Mouse (Mus musculus): Measurements from ENCODE around the gene Susd5.

Gene Susd5

DNA sequence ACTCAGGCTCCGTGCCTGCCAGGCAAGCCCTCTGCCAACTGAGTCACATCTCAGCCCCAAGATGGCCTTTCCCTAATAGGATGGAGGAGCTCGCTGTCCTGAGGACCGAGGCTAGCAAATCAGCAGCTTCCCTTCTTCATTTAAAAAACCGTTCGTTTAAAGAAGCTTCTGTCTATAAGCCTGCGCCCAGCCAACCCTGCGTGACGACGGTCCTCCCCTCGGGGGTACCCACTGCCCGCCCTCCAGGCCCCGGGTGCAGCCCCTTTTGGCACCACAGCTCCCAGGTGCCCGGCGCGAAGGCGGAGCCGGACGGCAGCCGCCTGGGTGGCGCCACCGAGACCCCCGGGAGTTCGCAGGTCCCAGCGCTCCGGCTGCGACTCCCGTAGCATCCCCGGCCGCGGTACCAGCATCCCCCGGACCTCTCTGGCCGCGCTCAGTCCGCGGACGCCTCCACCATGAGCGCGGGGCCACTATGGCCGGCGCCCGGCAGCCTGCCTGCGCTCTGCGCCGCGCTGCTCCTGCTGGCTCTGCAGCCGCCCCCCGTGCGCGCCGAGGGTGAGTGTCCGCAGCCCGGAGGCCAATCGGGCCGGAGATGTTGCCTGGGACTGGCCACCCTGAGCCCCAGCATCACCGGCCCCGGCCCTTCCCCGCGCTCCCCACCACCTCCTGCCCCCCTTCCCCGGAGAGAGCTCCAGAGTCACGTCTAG, at the start of gene Susd5:
Gene Susd5, plus strand, starts transcription at position 51 of the 707 bp plus-strand sequence.
- DNase-seq: no peak

DNA sequence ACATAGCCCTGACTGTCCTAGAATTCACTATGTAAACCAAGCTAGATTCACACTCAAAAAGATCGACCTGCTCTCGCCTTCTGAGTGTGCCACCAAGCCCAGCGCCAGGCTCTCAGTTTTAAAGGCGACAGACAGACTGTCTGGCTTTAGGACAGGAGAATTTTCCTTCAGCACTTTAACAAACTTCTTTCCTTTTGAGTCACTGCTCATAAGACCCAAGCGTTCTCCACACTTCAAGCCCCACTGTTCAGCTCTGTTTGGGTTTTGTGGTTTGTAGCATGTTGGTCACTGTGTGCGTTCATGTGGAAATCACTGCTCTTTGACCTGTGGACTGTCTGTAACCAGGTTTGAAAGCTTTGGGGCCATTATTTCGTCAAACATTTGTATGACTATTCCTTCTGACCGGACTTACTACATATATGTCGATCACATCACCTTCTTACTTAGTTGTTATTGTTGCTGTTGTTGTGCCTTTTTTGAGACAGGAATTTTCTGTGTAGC, 49.0 kb upstream of the Susd5 start:
- peak in 1 of 2 experiments; percentile 45 for DNase-seq

DNA sequence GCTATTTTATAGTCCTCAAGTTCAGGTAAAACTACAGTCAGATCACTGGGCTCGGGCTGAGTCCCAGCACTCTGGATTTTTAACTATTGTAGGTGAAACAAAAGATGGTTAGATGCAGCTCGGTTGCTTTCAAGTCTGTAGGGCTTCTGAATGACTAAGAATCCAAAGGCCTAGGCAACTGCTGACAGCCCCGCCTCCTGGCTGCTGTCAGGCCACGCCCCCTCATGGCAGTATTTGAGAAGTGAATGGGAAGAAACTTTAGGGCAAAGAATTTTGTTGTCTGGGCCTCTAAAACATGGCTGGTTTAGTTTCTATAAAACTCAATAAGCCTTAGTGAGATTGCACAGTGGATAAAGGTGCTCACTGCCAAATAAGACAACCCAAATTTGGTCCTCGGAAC, 47.4 kb upstream of the Susd5 start:
- peak in 1 of 2 experiments; percentile 13 for DNase-seq

DNA sequence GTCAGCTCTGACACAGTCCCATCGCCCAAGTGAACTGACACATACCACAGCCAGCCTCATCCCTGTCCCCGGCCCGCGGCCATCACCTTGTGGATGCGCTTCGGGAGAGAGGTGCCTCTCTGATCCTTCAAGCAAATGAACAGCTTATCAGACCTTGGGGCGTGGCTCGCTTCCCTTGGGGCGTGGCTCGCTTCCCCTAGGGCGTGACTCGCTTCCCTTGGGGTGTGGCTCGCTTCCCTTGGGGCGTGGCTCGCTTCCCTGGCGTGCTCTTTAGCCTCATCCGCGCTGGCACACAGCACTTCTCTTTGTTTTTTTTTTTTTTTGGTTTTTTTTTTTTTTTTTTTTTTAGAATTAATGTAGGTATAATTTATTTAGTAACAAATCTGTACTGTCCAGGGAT, 45.7 kb upstream of the Susd5 start:
- no peak for DNase-seq

DNA sequence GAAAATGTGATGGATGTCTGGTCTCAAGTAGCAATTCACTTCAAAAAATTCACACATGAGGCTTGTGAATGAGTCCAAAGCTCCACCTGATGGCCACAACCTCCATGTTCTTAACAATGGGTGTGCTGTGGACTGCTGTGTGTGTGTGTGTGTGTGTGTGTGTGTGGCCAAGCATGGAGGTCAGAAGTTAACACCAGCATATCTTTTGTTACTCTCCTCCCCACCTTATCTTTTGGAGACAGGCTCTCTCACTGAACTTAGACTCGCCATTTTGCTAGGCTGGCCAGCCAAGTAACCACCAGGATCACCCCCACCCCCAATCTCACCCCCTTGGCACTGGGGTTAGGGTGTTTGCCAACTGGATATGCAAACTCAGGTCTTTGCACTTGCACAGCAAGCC, 42.9 kb upstream of the Susd5 start:
- DNase-seq: no peak

DNA sequence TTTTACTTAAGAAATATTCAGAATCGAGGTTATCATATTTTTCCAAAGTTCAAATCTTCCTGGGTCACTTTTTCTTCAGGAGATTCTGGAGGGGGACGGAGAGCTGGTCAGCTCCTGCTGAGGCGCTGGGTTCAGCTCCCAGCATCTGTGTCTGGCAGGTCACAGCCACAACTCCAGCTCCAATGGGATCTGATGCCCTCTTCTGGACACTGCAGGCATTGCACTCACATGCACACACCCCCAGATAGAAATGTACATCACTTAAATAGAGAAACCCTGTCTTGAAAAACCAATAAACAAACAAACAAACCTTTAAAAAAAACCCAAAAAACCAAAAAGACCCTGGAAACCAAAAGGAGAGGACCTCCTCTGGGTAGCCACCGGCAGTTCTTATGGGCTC, 41.2 kb upstream of the Susd5 start:
- peak in 1 of 2 experiments; percentile 22 for DNase-seq

DNA sequence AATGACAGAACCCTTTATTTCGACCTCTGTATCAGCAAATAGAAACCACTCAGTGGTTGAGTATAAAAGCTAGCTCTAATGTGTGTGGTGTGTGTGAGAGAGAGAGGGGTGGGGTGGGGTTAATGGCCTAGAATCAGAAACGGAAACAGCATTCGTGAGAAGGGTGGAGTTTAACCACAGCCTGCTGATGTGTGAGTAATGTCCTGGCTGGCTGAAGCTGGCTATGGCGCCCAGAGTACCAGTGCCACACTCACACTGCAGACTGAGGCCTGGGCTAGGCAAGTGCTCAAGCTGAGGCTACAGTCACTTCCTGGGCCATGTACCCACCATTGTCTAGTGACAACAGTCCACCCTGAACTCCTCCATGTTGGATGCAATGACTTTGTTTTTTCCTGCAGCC, 40.5 kb upstream of the Susd5 start:
- no peak for DNase-seq

DNA sequence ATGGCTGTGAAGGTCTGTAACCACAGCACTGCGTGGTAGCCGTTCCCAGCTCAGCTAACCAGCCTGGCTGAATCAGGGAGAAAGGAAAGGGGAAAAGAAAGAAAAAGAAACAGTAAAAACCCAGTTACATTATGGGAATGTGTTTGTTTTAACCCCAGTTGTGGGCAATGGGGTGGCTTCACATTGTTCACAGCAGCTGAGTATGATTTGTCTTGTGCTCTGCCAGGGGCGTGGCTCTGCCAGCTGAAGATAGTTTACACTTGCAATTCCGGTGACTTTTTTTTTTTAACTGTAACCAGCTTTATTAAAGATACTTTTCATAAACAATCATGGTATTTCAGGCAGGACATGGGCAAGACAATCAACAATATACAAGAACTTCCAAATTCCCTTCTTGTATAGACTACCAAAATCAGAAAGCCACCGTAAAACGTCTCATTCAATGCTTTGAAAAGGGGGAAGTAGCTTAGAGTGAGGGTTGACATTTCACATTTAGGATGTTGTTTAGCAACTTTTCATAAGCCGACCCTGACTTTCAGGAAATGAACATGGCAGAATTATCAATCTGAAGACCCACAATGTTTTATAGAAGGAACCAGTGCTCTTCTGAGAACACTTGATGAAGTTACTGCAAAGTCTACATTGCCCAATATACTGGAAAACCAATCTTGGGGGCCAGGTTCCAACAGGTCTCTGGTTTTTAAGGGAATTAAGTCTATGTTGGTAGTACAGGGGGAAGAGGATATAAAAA, 37.8 kb upstream of the Susd5 start:
- no peak for DNase-seq

DNA sequence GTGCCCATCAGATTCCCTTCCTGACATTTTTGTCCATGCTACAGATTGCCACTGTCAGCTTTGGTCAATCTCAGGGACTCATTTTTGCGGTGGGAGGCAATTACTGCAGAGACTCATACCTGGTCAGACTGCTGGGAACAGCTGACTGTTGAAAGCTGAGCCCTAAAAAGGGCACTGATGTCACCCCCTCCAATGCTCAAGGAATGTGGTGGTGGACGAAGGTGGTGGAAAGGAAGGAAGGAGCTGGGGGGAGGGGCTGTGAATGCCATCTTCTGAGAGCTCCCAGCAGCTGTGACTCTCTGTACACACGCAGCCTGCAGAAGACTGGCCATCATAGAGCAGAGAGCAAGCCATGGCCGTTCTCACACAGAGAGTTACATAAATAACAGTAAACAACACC, 34.8 kb upstream of the Susd5 start:
- DNase-seq: no peak

DNA sequence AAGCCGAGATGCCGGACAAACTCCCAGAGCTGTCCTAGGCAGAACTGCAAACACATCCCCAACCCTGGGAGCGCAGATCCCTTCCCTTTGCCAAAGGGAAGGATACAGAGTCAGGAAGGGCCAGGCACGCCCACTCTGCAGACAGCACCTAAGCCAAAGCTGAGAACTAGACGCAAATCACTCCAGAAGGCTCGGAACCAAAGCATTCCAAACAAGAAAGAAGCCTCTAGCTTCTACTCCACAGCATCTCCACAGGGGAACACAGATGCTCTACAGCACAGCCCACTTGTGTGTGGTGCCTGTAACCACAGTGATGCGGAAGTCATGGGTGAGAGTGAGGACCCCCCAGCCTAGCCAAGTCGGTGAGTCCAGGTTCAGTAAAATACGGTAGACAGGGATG, 31.8 kb upstream of the Susd5 start:
- no peak for DNase-seq

DNA sequence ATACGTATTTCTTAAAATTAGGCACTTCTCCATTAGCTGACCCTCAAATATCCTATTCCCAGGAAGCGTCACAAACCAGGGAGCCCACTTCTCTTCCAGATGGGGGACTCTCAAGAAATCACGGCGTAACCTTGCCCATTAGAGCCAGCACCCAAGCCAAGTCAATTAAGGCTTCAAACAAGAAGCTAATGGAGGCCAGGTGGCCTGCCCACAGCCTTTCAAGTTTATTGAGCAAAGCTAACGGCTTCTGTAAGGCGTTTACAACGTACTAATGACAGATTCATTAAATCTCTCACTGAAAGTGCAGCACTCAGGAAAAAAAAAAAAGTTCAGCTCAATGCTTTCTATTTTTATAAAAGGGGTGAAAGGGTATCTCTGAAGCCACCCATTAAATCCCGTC, 31.1 kb upstream of the Susd5 start:
- no peak for DNase-seq

DNA sequence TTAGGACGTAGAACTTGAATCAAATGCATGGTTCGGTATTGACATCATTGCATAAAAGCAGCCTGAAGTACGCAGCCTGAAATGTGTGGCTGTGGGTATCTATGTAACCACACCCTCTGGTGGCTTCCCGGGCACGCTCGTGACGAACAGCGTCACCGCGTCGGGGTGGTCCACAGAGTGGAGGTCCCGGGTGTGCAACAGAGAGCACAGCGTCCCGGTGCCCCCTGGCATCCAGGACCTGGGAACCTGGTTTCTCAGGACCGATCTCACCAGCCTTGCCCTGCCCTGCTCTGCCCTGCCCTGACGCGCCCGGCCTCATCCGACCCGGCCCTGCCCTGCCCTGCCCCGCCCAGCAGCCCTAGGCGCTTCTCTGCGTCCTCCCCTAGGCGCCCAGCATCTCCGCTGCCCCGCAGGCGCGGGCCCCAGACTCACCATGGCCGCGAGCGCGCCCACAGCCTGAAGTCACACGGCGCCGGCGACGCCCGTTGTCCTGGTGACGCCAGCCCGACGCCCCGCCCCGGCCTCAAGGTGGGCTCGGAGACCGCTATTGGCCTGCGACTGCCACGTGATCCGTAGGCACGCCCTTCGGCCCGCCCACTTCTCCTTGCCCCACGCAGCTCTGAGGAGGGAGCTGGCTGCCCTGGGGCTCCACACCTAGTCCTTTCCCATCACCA, 30.5 kb upstream of the Susd5 start:
- DNase-seq: peak; percentile 61 to 82

DNA sequence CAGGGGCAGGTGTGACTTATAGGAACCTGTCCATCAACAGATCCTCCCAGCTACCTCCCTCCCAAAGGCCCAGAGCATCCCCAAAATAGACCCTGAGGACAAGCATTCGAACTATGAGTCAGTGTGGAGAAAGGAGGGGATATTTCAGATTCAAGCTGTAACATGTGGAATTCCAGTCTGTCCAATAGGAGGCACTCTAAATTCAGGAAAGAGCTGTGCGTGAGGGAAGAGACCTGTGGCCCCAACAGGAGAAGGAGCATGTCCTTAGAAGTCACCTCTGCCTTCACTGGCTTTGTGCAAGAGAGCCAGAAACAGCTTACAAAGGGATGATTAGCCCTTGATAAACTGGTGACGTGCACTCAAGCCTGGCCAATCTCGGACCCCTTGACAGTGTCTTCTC, 16.0 kb upstream of the Susd5 start:
- DNase-seq: no peak

DNA sequence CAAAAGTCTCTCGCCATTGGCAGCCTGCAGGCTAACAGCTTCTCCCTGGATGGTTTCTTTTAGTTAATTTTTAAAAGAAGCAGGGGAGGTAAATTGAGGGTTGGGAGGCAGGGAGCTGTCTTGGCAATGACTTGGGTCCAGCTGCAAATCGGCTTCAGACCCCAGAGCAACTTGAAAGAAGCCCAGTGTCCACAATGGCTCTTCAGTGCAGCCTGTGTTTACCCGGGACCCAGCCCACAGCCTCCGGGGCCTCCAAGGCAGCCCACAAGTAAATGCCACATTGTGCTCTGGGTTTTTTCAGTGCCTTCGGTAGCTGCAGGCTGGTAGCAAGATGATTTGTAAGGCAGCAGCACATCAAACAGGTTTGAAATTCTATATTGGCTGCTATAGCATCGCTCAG, 14.4 kb upstream of the Susd5 start:
- DNase-seq: no peak

DNA sequence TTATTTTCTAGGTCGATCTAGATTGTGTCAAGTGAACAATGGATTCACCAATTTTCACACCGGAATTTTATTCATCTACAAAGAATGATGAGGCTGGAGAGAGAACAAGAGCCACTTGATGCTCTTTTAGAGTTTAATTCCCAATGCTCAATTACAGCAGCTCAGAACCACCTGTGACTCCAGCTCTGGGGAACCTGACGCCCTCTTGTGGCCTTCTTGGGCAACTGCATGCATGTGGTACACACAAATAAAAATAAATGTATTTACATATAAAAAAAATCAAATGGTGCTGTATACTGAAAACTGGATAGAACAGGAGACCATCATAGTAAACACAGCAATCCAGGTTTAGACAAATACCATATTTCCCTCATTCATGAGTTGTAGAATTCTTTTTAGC, 12.5 kb upstream of the Susd5 start:
- peak in 1 of 2 experiments; percentile 31 for DNase-seq

DNA sequence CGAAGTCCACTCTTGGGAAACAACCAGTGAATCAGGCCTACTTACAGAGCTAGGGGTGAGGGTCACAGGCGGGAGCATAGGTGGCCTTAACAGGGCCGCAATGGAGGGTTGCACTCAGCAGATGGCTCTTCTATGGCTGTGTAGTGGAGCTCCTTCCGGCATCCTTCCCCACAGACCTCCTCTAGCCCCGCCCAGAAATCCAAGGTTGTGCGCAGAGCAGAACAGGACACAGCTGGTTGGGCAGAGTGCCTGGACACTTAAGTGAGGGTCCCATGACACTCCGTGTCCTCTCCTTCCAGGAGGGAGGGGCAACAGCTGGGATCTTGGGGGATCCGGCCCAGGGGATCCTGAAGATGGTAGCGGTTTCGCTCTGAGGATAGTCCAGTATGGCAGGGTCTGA, 10.9 kb upstream of the Susd5 start, which contains the start of gene Fbxl2:
Gene Fbxl2, minus strand, starts transcription at position 164 of the 400 bp plus-strand sequence.
- DNase-seq: no peak

DNA sequence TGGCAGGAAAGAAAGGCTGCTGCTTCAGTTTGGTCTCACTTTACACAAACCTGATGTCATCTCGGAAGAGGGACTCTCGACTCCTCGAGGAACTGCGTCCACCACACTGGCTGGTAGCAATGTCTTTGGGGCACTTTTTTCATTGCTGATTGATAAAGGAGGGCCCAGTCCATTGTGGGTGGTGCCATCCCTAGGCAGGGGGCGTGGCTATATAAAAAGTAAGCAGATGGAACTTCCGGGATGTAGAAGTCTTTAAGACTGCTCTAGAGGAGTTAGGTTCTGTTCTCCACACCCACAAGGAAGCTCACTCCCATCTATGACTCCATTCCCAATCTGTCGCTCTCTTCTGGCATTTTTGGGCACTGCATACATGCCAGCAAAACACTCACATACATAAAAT, 10.3 kb upstream of the Susd5 start:
- no peak for DNase-seq

DNA sequence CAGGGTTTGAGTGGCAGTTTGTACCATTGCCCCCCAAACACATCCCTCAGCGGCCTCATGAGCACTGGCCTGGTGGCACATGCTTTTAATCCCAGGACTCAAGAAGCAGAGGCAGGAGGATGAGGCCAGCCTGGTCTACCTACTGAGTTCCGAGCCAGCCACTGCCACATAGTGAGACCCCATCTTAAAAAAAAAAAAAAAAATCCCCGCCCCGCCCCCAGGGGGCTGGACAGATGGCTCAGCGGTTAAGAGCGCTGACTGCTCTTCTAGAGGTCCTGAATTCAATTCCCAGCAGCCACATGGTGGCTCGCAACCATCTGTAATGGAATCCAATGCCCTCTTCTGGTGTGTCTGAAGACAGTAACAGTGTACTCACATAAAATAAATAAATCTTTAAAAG, 6.8 kb upstream of the Susd5 start:
- DNase-seq: no peak

DNA sequence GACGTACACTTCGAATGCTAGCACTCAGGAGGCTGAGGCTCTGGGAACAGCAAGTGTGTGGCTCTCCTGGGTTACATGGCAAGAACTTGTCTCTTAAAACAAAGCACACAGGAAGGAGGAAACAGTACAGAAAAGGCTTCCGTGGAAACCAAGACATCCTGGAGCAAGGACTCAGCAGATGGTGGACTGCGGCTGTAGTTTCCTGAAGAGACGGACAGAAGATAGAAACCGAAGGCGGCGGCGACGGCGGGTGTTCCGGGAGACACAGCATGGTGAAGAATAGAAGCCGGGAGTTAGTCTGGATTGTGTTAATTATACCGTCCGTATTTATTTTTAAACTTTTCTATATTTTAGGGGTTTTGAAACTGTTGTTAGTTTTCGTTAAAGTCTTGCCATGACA, 6.2 kb upstream of the Susd5 start:
- no peak for DNase-seq

DNA sequence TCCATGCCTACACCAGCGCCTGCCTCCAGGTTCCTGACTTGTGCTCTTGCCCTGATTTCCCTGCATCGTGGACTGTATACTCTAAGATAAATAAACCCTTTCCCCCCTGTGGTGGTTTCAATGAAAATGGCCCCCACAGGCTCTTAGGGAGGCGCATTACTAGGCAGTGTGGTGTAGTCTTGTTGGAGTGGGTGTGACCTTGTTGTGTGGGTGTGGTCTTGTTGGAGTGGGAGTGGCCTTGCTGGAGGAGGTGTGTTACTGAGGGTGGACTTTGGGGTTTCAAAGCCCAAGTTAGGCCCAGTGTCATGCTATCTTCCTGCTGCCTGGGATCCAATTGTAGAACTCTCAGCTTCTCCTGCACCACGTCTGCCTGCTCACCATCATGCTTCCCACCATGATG, 4.9 kb upstream of the Susd5 start:
- no peak for DNase-seq

DNA sequence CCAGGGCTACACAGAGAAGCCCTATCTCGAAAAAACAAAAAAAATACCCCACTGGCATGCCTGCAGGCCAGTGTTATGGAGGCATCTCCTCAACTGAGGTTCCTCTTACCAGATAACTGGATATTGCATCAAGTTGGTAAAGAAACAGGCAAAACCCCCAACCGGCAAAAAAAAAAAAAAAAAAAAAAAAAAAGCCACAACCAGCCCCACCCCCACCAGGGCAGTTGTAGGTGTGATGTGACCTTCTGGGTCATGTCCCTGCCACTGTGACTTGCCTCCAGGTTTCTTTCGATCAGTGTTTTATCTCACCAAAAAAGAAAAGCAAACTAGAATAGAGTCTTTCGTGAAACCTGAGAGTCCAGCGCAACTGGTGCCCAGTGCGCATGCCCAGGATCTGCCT, 4.1 kb upstream of the Susd5 start:
- DNase-seq: no peak

DNA sequence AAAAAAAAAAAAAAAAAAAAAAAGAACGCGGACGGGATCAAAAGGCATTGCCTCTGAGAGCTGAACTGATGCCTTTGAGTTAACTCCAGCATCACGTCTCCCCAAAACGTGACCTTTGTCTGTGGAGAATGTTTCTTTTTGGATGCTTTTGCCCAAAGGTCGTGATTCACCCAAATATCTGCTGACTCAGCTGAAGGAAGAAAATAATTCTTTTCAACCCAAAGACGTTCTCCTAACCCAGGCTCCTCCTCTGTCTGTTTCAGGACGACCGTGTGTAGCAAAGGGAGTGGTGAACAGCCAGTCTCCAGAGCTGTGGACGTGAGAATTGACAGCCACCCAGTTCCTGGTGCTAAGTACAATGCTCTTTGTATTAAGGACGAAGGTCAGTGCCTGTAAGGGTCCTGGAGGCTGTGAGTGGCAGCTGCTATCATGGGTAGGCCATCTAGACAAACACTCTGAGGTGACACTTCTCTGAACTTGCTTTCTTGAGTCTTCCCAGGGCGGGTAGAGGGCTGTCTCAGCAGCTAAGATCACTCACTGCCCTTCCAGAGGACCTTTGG, 11.6 kb downstream of the Susd5 start:
- DNase-seq: no peak

DNA sequence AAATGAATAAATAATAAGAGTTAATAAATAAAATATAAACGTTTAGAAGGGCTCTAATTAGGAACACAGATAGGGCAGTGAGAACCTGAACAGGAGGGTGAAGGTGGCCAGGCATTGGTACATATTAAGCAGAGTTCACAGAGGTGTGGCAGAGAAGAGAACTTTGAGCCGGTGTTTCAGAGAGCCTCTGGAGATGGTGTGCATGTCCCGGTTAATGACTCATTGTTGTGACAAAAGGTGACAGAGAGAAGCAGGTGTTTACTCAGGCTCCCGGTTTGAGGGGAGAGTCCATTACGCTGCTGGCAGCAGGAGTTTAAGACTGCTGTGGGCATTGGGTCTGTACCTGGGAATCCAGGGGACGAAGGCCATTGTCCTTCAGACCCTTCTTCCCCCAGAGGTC, 12.4 kb downstream of the Susd5 start:
- peak; percentile 8 to 50 for DNase-seq
